Mouse (Mus musculus): Measurements from ENCODE around the gene Usp7. TPM values are rescaled to one million over a fixed set of nuclear protein-coding genes. Genes with fewer than 3 reads are reported as not detected.
A peak's percentile ranks its signal among the peaks of the same experiment; 100 is the strongest.
"Not testable (repeated sequence)": the region's sequence is repeated elsewhere in the genome, so short reads cannot be mapped to it uniquely, and the experiment has no call there.

Gene Usp7
- total RNA-seq, 1 experiment from 2014 or later: 214 TPM

- ATAC-seq (replicated peaks in 1 of 2; ENCODE audit: insufficient read depth in 1 of 2, low FRiP score in 2 of 2, low TSS enrichment in 1 of 2, low read depth in 1 of 2, poor library complexity in 2 of 2, severe bottlenecking in 2 of 2): no peak
These were observed 3.8 kb upstream of the Usp7 start for GRCm38 (mm10) chr16:8795906-8796305.

GRCm38 (mm10) chr16:8794952-8795351 lies 2.8 kb upstream of the Usp7 start:
- ATAC-seq (replicated peaks in 1 of 2; ENCODE audit: insufficient read depth in 1 of 2, low FRiP score in 2 of 2, low TSS enrichment in 1 of 2, low read depth in 1 of 2, poor library complexity in 2 of 2, severe bottlenecking in 2 of 2): peak; percentile 81

GRCm38 (mm10) chr16:8790886-8791285 lies 1.2 kb downstream of the Usp7 start:
- ATAC-seq (replicated peaks in 1 of 2; ENCODE audit: insufficient read depth in 1 of 2, low FRiP score in 2 of 2, low TSS enrichment in 1 of 2, low read depth in 1 of 2, poor library complexity in 2 of 2, severe bottlenecking in 2 of 2): no peak

GRCm38 (mm10) chr16:8784753-8785152 lies 7.4 kb downstream of the Usp7 start:
- peak; percentile 46 to 83; a peak in 3 of 4 replicates for ATAC-seq (replicated peaks in 1 of 2; ENCODE audit: insufficient read depth in 1 of 2, low FRiP score in 2 of 2, low TSS enrichment in 1 of 2, low read depth in 1 of 2, poor library complexity in 2 of 2, severe bottlenecking in 2 of 2)

GRCm38 (mm10) chr16:8783198-8783913 lies 8.8 kb downstream of the Usp7 start:
- ATAC-seq (replicated peaks in 1 of 2; ENCODE audit: insufficient read depth in 1 of 2, low FRiP score in 2 of 2, low TSS enrichment in 1 of 2, low read depth in 1 of 2, poor library complexity in 2 of 2, severe bottlenecking in 2 of 2): no peak

GRCm38 (mm10) chr16:8781660-8782059 lies 10.4 kb downstream of the Usp7 start:
- no peak for ATAC-seq (replicated peaks in 1 of 2; ENCODE audit: insufficient read depth in 1 of 2, low FRiP score in 2 of 2, low TSS enrichment in 1 of 2, low read depth in 1 of 2, poor library complexity in 2 of 2, severe bottlenecking in 2 of 2)

GRCm38 (mm10) chr16:8781191-8781590 lies 10.9 kb downstream of the Usp7 start:
- ATAC-seq (replicated peaks in 1 of 2; ENCODE audit: insufficient read depth in 1 of 2, low FRiP score in 2 of 2, low TSS enrichment in 1 of 2, low read depth in 1 of 2, poor library complexity in 2 of 2, severe bottlenecking in 2 of 2): no peak

- no peak for ATAC-seq (replicated peaks in 1 of 2; ENCODE audit: insufficient read depth in 1 of 2, low FRiP score in 2 of 2, low TSS enrichment in 1 of 2, low read depth in 1 of 2, poor library complexity in 2 of 2, severe bottlenecking in 2 of 2)
These were observed 11.9 kb downstream of the Usp7 start for GRCm38 (mm10) chr16:8780187-8780586.

- ATAC-seq (replicated peaks in 1 of 2; ENCODE audit: insufficient read depth in 1 of 2, low FRiP score in 2 of 2, low TSS enrichment in 1 of 2, low read depth in 1 of 2, poor library complexity in 2 of 2, severe bottlenecking in 2 of 2): peak in 1 of 2 experiments; percentile 43; a peak in 1 of 4 replicates
These were observed 13.4 kb downstream of the Usp7 start for GRCm38 (mm10) chr16:8778697-8779096.

- ATAC-seq (replicated peaks in 1 of 2; ENCODE audit: insufficient read depth in 1 of 2, low FRiP score in 2 of 2, low TSS enrichment in 1 of 2, low read depth in 1 of 2, poor library complexity in 2 of 2, severe bottlenecking in 2 of 2): no peak
These were observed 14.9 kb downstream of the Usp7 start for GRCm38 (mm10) chr16:8777202-8777601.

GRCm38 (mm10) chr16:8776634-8777033 lies 15.5 kb downstream of the Usp7 start:
- ATAC-seq (replicated peaks in 1 of 2; ENCODE audit: insufficient read depth in 1 of 2, low FRiP score in 2 of 2, low TSS enrichment in 1 of 2, low read depth in 1 of 2, poor library complexity in 2 of 2, severe bottlenecking in 2 of 2): no peak

- no peak for ATAC-seq (replicated peaks in 1 of 2; ENCODE audit: insufficient read depth in 1 of 2, low FRiP score in 2 of 2, low TSS enrichment in 1 of 2, low read depth in 1 of 2, poor library complexity in 2 of 2, severe bottlenecking in 2 of 2)
These were observed 21.0 kb downstream of the Usp7 start for GRCm38 (mm10) chr16:8771086-8771485.

- not testable (repeated sequence) for ATAC-seq (replicated peaks in 1 of 2; ENCODE audit: insufficient read depth in 1 of 2, low FRiP score in 2 of 2, low TSS enrichment in 1 of 2, low read depth in 1 of 2, poor library complexity in 2 of 2, severe bottlenecking in 2 of 2)
These were observed 21.8 kb downstream of the Usp7 start for GRCm38 (mm10) chr16:8770342-8770741.

GRCm38 (mm10) chr16:8769466-8769865 lies 22.6 kb downstream of the Usp7 start:
- no peak for ATAC-seq (replicated peaks in 1 of 2; ENCODE audit: insufficient read depth in 1 of 2, low FRiP score in 2 of 2, low TSS enrichment in 1 of 2, low read depth in 1 of 2, poor library complexity in 2 of 2, severe bottlenecking in 2 of 2)

GRCm38 (mm10) chr16:8769065-8769464 lies 23.0 kb downstream of the Usp7 start:
- ATAC-seq (replicated peaks in 1 of 2; ENCODE audit: insufficient read depth in 1 of 2, low FRiP score in 2 of 2, low TSS enrichment in 1 of 2, low read depth in 1 of 2, poor library complexity in 2 of 2, severe bottlenecking in 2 of 2): peak; percentile 90 to 95

GRCm38 (mm10) chr16:8768588-8768987 lies 23.5 kb downstream of the Usp7 start:
- ATAC-seq (replicated peaks in 1 of 2; ENCODE audit: insufficient read depth in 1 of 2, low FRiP score in 2 of 2, low TSS enrichment in 1 of 2, low read depth in 1 of 2, poor library complexity in 2 of 2, severe bottlenecking in 2 of 2): peak; percentile 52 to 57; a peak in 3 of 4 replicates

GRCm38 (mm10) chr16:8768071-8768470 lies 24.0 kb downstream of the Usp7 start:
- no peak for ATAC-seq (replicated peaks in 1 of 2; ENCODE audit: insufficient read depth in 1 of 2, low FRiP score in 2 of 2, low TSS enrichment in 1 of 2, low read depth in 1 of 2, poor library complexity in 2 of 2, severe bottlenecking in 2 of 2)

- ATAC-seq (replicated peaks in 1 of 2; ENCODE audit: insufficient read depth in 1 of 2, low FRiP score in 2 of 2, low TSS enrichment in 1 of 2, low read depth in 1 of 2, poor library complexity in 2 of 2, severe bottlenecking in 2 of 2): no peak
These were observed 24.7 kb downstream of the Usp7 start for GRCm38 (mm10) chr16:8767133-8768052.
